Mouse (Mus musculus) forebrain, embryonic 15.5 days (tissue): ENCODE measurements around the gene Dnajc22. TPM values are rescaled to one million over a fixed set of nuclear protein-coding genes. Genes with fewer than 3 reads are reported as not detected.
A peak's percentile ranks its signal among the peaks of the same experiment; 100 is the strongest.

Experiments used
- ATAC-seq: fragments of 200-750 bp; cut with Nextera tagmentation; replicated peaks from 2 replicates; pipeline ENCODE4 v1.8.0; 2017; ENCODE audit warnings: mild to moderate bottlenecking, moderate TSS enrichment, moderate library complexity
- H3K27ac ChIP-seq: fragments of 300-500 bp; sonication (generic); replicated peaks from 2 replicates; pipeline ENCODE4 v1.5.1; 2015; ENCODE audit warnings: mild to moderate bottlenecking, inconsistent platforms
- H3K27me3 ChIP-seq: fragments of 300-500 bp; sonication (generic); 2 replicates; pipeline ENCODE4 v1.6.1; 2015; ENCODE audit warnings: inconsistent platforms
- H3K36me3 ChIP-seq: fragments of 300-500 bp; sonication (generic); 2 replicates; pipeline ENCODE4 v1.6.1; 2015; ENCODE audit warnings: mild to moderate bottlenecking, inconsistent platforms
- H3K4me1 ChIP-seq: fragments of 300-500 bp; sonication (generic); 2 replicates; pipeline ENCODE4 v1.6.1; 2015; ENCODE audit warnings: inconsistent platforms
- H3K4me2 ChIP-seq: fragments of 300-500 bp; sonication (generic); replicated peaks from 2 replicates; pipeline ENCODE4 v1.6.1; 2015; ENCODE audit warnings: mild to moderate bottlenecking, inconsistent platforms
- H3K4me3 ChIP-seq: fragments of 300-500 bp; sonication (generic); 2 replicates; pipeline ENCODE4 v1.5.1; 2015; ENCODE audit warnings: mild to moderate bottlenecking, inconsistent platforms
- H3K9ac ChIP-seq: fragments of 300-500 bp; sonication (generic); replicated peaks from 2 replicates; pipeline ENCODE4 v1.6.1; 2015; ENCODE audit warnings: mild to moderate bottlenecking, inconsistent platforms
- H3K9me3 ChIP-seq: fragments of 300-500 bp; sonication (generic); 2 replicates; pipeline ENCODE4 v1.6.1; 2016; ENCODE audit warnings: inconsistent platforms
- WGBS: fragments of 180-500 bp; shearing (Covaris S2); methylation state at CpG from one replicate; pipeline ENCODE4 v1.1.7; 2015; ENCODE audit warnings: mixed read lengths; 5-methylcytosine and 5-hydroxymethylcytosine counted together
- polyA plus RNA-seq: library from polyadenylated mRNA; unstranded; fragments of >200 nt; fragmentation: Nextera tagmentation; extraction: Ambion mirVana; gene quantifications from 2 replicates; pipeline ENCODE4 v1.2.1, GENCODE M21; 2015

Dnajc22 gene
- polyA plus RNA-seq, 1 experiment from 2014 or later, result 0.53 TPM

- Histone ChIP-seq H3K9me3 (no peaks in the 10 kb centered on the region), H3K27me3 (no peaks in the 10 kb centered on the region)
These were observed 12.3 kb downstream of the Dnajc22 start for GRCm38 (mm10) chr15:99105238-99105637.

GRCm38 (mm10) chr15:99107866-99108265 lies 14.9 kb downstream of the Dnajc22 start:
- no peak overlapping the region for H3K4me3 ChIP-seq
- 85% methylated on average over 3 of the region's 3 CpGs for WGBS
- H3K27me3 ChIP-seq, result no peaks in the 10 kb centered on the region
- H3K4me2 ChIP-seq, result no peak overlapping the region
- no peak for ATAC-seq
- H3K36me3 ChIP-seq, result no peaks in the 10 kb centered on the region
- no peak overlapping the region for H3K9ac ChIP-seq
- H3K4me1 ChIP-seq, result no peaks in the 10 kb centered on the region
- no peaks in the 10 kb centered on the region for H3K9me3 ChIP-seq
- H3K27ac ChIP-seq, result no peak overlapping the region

More at GRCm38 (mm10) chr15:99105238-99105637, 12.3 kb downstream of the Dnajc22 start:
- no peak overlapping the region for H3K27ac ChIP-seq
- no peaks in the 10 kb centered on the region for H3K4me1 ChIP-seq
- 85% methylated on average over 7 of the region's 7 CpGs for WGBS
- no peak overlapping the region for H3K9ac ChIP-seq
- no peak for ATAC-seq
- no peak overlapping the region for H3K4me3 ChIP-seq
- no peaks in the 10 kb centered on the region for H3K36me3 ChIP-seq
- no peak overlapping the region for H3K4me2 ChIP-seq

GRCm38 (mm10) chr15:99111139-99111538 lies 18.2 kb downstream of the Dnajc22 start:
- no peak for ATAC-seq
- 82% methylated on average over 3 of the region's 3 CpGs for WGBS
- H3K27ac ChIP-seq, result no peak overlapping the region
- no peaks in the 10 kb centered on the region for H3K36me3 ChIP-seq
- H3K9me3 ChIP-seq, result no peaks in the 10 kb centered on the region
- no peak overlapping the region for H3K4me3 ChIP-seq
- H3K4me2 ChIP-seq, result no peak overlapping the region
- no peaks in the 10 kb centered on the region for H3K27me3 ChIP-seq
- H3K4me1 ChIP-seq, result no peaks in the 10 kb centered on the region
- no peak overlapping the region for H3K9ac ChIP-seq

DNA sequence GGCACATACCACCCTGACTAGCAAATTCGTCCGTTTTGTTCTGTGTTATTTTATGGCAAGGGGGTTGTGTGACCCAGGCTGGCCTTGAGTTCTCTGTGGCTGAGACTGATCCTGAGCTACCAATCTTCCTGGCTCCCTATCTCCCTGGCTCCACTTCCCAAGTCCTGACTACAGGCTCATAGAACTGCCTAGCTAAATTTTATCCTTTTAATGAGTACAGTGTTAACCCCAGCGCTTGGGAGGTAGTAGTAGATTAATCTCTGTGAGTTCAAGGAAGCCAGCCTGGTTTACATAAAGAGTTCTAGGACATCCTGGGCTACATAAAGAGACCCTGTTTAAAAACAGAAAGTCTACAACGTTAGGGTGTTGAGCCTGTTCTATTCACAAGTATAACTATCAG lies 18.8 kb downstream of the Dnajc22 start:
- H3K27ac ChIP-seq, result no peak overlapping the region
- H3K36me3 ChIP-seq, result no peaks in the 10 kb centered on the region
- WGBS, result 73% methylated on average over 4 of the region's 4 CpGs
- H3K9me3 ChIP-seq, result no peaks in the 10 kb centered on the region
- no peaks in the 10 kb centered on the region for H3K4me1 ChIP-seq
- no peak for ATAC-seq
- no peak overlapping the region for H3K4me3 ChIP-seq
- H3K4me2 ChIP-seq, result no peak overlapping the region
- no peaks in the 10 kb centered on the region for H3K27me3 ChIP-seq
- H3K9ac ChIP-seq, result no peak overlapping the region

- H3K27ac ChIP-seq, result no peak overlapping the region
- 72% methylated on average over 11 of the region's 11 CpGs for WGBS
- no peak overlapping the region for H3K4me2 ChIP-seq
- H3K4me3 ChIP-seq, result no peak overlapping the region
- H3K27me3 ChIP-seq, result no peaks in the 10 kb centered on the region
- no peaks in the 10 kb centered on the region for H3K4me1 ChIP-seq
- H3K36me3 ChIP-seq, result no peaks in the 10 kb centered on the region
- H3K9ac ChIP-seq, result no peak overlapping the region
- no peak for ATAC-seq
- no peaks in the 10 kb centered on the region for H3K9me3 ChIP-seq
These were observed 19.9 kb downstream of the Dnajc22 start for GRCm38 (mm10) chr15:99112843-99113395.

DNA sequence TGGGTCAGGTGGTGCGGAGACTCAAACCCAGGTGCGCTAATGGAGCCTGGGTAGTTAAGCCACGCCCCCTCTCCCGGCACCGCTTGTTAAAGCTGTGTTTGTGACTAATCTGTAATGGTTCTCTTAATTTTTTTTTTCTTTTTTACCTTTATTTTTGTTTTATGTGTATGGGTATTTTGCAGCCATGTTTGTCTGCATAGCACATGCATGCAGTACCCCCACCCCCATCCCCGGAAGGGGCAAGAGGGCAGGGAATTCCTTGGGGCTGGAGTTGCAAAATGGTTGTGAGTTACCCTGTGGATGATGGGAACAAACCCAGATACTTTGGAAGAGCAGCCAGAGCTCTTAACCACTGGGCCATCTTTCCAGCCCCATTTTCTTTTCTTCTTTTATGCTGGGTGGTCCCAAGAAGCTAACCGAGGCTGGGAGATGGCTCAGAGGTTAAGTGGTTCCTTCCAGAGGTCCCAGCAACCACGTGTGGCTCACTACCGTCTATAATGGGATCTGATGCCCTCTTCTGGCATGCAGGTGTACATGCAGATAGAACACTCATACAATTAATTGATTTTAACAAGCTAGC lies 20.5 kb downstream of the Dnajc22 start:
- H3K27me3 ChIP-seq, result no peaks in the 10 kb centered on the region
- H3K36me3 ChIP-seq, result no peaks in the 10 kb centered on the region
- H3K27ac ChIP-seq, result no peak overlapping the region
- H3K4me2 ChIP-seq, result no peak overlapping the region
- H3K4me3 ChIP-seq, result no peak overlapping the region
- WGBS, result 5% methylated on average over 9 of the region's 9 CpGs
- ATAC-seq, result no peak
- no peak overlapping the region for H3K9ac ChIP-seq
- H3K4me1 ChIP-seq, result no peaks in the 10 kb centered on the region
- no peaks in the 10 kb centered on the region for H3K9me3 ChIP-seq

GRCm38 (mm10) chr15:99114312-99115064 lies 21.5 kb downstream of the Dnajc22 start:
- no peaks in the 10 kb centered on the region for H3K9me3 ChIP-seq
- no peak for ATAC-seq

DNA sequence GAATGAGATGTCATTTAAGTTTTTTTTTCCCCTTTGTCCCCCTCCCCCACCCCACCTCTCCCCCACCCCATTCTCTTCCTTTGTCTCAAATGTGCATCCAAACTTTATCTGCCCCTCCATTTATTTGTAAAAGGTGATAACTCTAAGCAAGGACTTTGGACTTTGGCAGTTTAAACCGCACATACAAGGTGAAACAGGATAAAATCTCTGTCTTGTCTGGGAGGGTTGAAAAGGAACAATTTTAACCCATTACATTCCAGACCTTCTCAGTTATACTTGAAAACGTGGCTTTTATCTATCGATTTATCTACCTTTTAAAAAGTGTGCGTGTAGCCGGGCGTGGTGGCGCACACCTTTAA lies 22.1 kb downstream of the Dnajc22 start:
- Histone ChIP-seq H3K4me2 (no peak overlapping the region), H3K9ac (no peak overlapping the region), H3K36me3 (no peaks in the 10 kb centered on the region), H3K27ac (no peak overlapping the region), H3K27me3 (no peaks in the 10 kb centered on the region), H3K4me3 (no peak overlapping the region), H3K4me1 (no peaks in the 10 kb centered on the region), H3K9me3 (no peaks in the 10 kb centered on the region)
- WGBS, result 84% methylated on average over 7 of the region's 7 CpGs
- ATAC-seq, result no peak

More at GRCm38 (mm10) chr15:99114312-99115064, 21.5 kb downstream of the Dnajc22 start:
- Histone ChIP-seq H3K4me3 (no peak overlapping the region), H3K27ac (no peak overlapping the region), H3K36me3 (no peaks in the 10 kb centered on the region), H3K4me2 (no peak overlapping the region), H3K4me1 (no peaks in the 10 kb centered on the region), H3K9ac (no peak overlapping the region), H3K27me3 (no peaks in the 10 kb centered on the region)
- 50% methylated on average over 14 of the region's 14 CpGs for WGBS

DNA sequence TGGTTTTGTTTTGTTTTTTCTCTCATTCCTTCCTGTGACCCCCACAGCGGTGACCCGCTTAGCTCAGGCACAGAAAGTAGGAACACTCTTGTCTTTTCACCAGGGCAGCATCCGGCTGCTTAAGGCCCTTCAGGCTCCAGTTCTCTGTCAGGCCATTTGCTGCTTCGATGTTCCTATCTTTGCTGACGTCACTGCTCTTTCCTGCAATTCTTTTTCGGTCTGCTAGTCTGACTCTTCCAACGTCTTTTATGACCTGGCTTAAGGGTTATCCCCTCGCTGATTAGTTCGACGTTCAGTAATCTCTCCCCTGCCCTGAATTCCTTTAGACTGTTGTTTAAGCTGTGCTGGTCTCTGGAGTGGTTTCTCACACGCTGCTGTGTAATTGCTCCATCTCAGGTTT lies 23.6 kb downstream of the Dnajc22 start:
- no peaks in the 10 kb centered on the region for H3K4me1 ChIP-seq
- WGBS, result 61% methylated on average over 11 of the region's 11 CpGs
- H3K27me3 ChIP-seq, result no peaks in the 10 kb centered on the region
- no peaks in the 10 kb centered on the region for H3K36me3 ChIP-seq
- no peaks in the 10 kb centered on the region for H3K9me3 ChIP-seq
- H3K4me2 ChIP-seq, result no peak overlapping the region
- no peak overlapping the region for H3K9ac ChIP-seq
- no peak for ATAC-seq
- H3K4me3 ChIP-seq, result no peak overlapping the region
- no peak overlapping the region for H3K27ac ChIP-seq

- no peak overlapping the region for H3K4me3 ChIP-seq
- ATAC-seq, result no peak
- H3K9me3 ChIP-seq, result no peaks in the 10 kb centered on the region
- H3K27me3 ChIP-seq, result no peaks in the 10 kb centered on the region
- H3K36me3 ChIP-seq, result no peaks in the 10 kb centered on the region
- no peak overlapping the region for H3K9ac ChIP-seq
- H3K4me1 ChIP-seq, result peaks cover 5% of the 10 kb centered on the region; the same call in 1 of the 2 replicates
- no peak overlapping the region for H3K27ac ChIP-seq
- WGBS, result 25% methylated on average over 11 of the region's 11 CpGs
- H3K4me2 ChIP-seq, result no peak overlapping the region
These were observed 27.8 kb downstream of the Dnajc22 start for GRCm38 (mm10) chr15:99120814-99121213.

DNA sequence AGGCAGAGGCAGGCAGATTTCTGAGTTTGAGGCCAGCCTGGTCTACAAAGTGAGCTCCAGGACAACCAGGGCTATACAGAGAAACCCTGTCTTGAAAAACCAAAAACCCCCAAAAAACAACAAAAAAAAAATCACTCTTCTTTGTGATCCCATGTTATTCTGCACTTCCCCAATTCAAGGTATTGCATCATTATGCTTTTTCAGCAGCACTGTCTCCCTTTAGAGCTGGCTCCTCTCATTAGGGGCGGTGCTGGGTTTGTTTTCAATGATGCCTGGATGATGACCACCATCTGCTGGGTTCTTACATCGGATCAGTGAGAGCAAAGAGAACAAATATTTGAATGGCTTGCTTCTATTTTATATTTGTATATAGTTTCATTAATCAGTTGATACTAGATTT lies 29.7 kb downstream of the Dnajc22 start:
- Histone ChIP-seq H3K4me1 (peaks cover 7% of the 10 kb centered on the region), H3K36me3 (no peaks in the 10 kb centered on the region), H3K27ac (no peak overlapping the region), H3K4me3 (no peak overlapping the region), H3K27me3 (no peaks in the 10 kb centered on the region), H3K4me2 (no peak overlapping the region), H3K9me3 (no peaks in the 10 kb centered on the region), H3K9ac (no peak overlapping the region)
- WGBS, result 66% methylated on average over 2 of the region's 2 CpGs
- no peak for ATAC-seq

DNA sequence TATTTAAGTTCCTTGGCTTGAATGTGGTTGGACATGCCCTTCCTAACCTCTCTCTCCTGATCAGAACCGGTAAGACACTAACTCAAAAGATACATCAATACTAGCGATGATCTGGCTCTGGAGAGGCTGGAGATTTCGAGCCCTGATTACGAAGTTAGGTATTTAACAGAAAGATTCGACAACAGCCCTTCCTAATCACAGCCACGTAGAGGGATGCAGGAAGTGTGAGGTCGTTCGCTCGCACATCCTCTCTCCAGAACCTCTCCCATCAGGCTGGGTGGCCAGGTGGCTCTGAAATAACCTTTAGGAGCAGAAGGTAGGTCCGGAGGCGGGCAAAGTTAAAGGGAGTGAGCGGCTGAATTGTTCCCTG lies 32.7 kb downstream of the Dnajc22 start, which contains the start of gene Spats2:
Spats2 (plus strand) TSS at position 206 of the 370 bp plus-strand sequence.
- no peaks in the 10 kb centered on the region for H3K9me3 ChIP-seq
- H3K9ac ChIP-seq, result peak within 1 kb of the TSS; percentile 84
- no peaks in the 10 kb centered on the region for H3K36me3 ChIP-seq
- H3K4me3 ChIP-seq, result peak within 1 kb of the TSS; percentile 92
- no peak for ATAC-seq
- WGBS, result 2% methylated on average over 12 of the region's 12 CpGs
- H3K27me3 ChIP-seq, result no peaks in the 10 kb centered on the region
- peaks cover 36% of the 10 kb centered on the region for H3K4me1 ChIP-seq
- H3K27ac ChIP-seq, result peak within 1 kb of the TSS; percentile 98
- H3K4me2 ChIP-seq, result peak within 1 kb of the TSS; percentile 74
